15 mouse cellular contexts compared by ENCODE assay signal in the genomic region with DNA sequence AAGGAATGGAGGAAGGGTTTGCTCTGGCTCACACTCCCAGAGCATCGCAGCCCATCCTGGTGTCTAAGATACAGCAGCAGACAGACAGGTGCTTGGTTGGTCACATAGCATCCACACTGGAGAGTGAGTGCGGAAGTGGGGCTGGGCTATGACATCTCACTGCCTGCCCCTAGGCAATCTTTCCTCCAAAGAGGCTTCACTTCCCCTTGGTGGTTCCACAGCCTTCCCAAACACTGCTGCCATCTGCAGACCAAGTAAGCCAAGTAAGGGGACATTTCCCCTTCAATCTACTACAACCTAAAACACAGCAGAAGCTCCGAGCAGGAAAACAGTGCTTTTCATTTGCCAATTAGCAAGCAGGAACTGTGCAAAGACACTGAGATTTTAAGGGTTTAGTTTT.
DNase-seq lines count a peak whose midpoint lies in the region; ATAC-seq and TF ChIP-seq lines count a peak whose summit lies in the region.
"Had no signal": no experiment of that assay in that cellular context is flagged by ENCODE, and none has a peak within 500 bp of the region (broad histone marks: within the 10 kb centered on the region; RNA-seq: fewer than 3 reads in every experiment).

No protein-coding gene starts in this region.

- ATAC-seq in Patski, result no peak
- peak; percentile 89 for ATAC-seq in granulocyte monocyte progenitor cell, adult 5-6 weeks (replicated peaks; ENCODE audit: poor library complexity, severe bottlenecking)

- POLR2A ChIA-PET in Patski (lab: Charles Lee), result no interaction called here

- no peak overlapping the region for H3K27ac ChIP-seq in left cerebral cortex, adult 2 months
- H3K27ac ChIP-seq: hindbrain, embryonic 12.5 days; limb, embryonic 13.5 days had no signal

- peak; percentile 88 for DNase-seq in heart, adult 11 months
- no peak for DNase-seq in heart, adult 8-10 months (ENCODE audit: low spot score)
- no peak for DNase-seq in left cerebral cortex, adult 2 months (ENCODE audit: extremely low spot score in 1 of 2, low spot score in 2 of 2)
- DNase-seq in left cerebral cortex, postnatal 36 days (ENCODE audit: low spot score in 2 of 2), result no peak
- no peak for DNase-seq in Patski (ENCODE audit: low read depth, low spot score)
- DNase-seq in gastrocnemius, postnatal 10 days, result no peak
- DNase-seq in frontal cortex, postnatal 14 days (ENCODE audit: low spot score in 2 of 2), result no peak
- DNase-seq: gastrocnemius, postnatal 36 days; kidney, postnatal 25 days; lung, postnatal 10 days; thymus, postnatal 25 days had no signal

- CTCF ChIA-PET in Patski (lab: Charles Lee), result no interaction called here

- intact Hi-C loops in left cerebral cortex, adult 2 months (cut with DNase I), result no loop called here
- intact Hi-C loops in left cerebral cortex, postnatal 36 days (cut with DNase I), result no loop called here

- no peak overlapping the region for H3K4me3 ChIP-seq in left cerebral cortex, adult 2 months
- H3K4me3 ChIP-seq: hindbrain, embryonic 12.5 days; limb, embryonic 13.5 days; myocyte had no signal

- no peaks in the 10 kb centered on the region for H3K27me3 ChIP-seq in Patski
- H3K27me3 ChIP-seq: hindbrain, embryonic 12.5 days; limb, embryonic 13.5 days had no signal

- in situ Hi-C loops in Patski (cut with MboI; ENCODE audit: low pct_unique_long_range_greater_than_20kb), result no loop called here

- peak; percentile 21 for TF ChIP-seq CTCF in left cerebral cortex, adult 2 months (IDR thresholded peaks at IDR 0.05)
- TF ChIP-seq CTCF in Patski (IDR thresholded peaks at IDR 0.05), result peak; percentile 33
